Mouse (Mus musculus) heart, embryonic 12.5 days (tissue): ENCODE measurements at regions not wholly inside any gene's neighbourhood (a gene's known extent, or its start where the extent isn't known, plus 50 kb on each side); places are given as distances from the start of the nearest gene placed in this dataset.

ENCODE experiments used
- ATAC-seq: fragments of 200-750 bp; cut with Nextera tagmentation; 2 replicates; pipeline ENCODE4 v1.8.0; 2017; ENCODE audit warnings: moderate TSS enrichment, moderate library complexity; ENCODE audit not compliant: insufficient number of reproducible peaks, low FRiP score
- H3K27ac ChIP-seq: fragments of 300-500 bp; sonication (generic); 2 replicates; pipeline ENCODE4 v1.5.1; 2016; ENCODE audit warnings: mild to moderate bottlenecking, moderate library complexity; ENCODE audit not compliant: poor library complexity, severe bottlenecking
- H3K27me3 ChIP-seq: fragments of 300-500 bp; sonication (generic); replicated peaks from 2 replicates; pipeline ENCODE4 v1.6.1; 2016; ENCODE audit warnings: mild to moderate bottlenecking, moderate library complexity
- H3K36me3 ChIP-seq: fragments of 300-500 bp; sonication (generic); 2 replicates; pipeline ENCODE4 v1.6.1; 2016; ENCODE audit warnings: mild to moderate bottlenecking, moderate library complexity
- H3K4me1 ChIP-seq: fragments of 300-500 bp; sonication (generic); replicated peaks from 2 replicates; pipeline ENCODE4 v1.6.1; 2016; ENCODE audit warnings: mild to moderate bottlenecking
- H3K4me2 ChIP-seq: fragments of 300-500 bp; sonication (generic); 2 replicates; pipeline ENCODE4 v1.6.1; 2016; ENCODE audit warnings: mild to moderate bottlenecking, moderate library complexity
- H3K4me3 ChIP-seq: fragments of 300-500 bp; sonication (generic); 2 replicates; pipeline ENCODE4 v1.5.1; 2016; ENCODE audit warnings: mild to moderate bottlenecking
- H3K9ac ChIP-seq: fragments of 300-500 bp; sonication (generic); 2 replicates; pipeline ENCODE4 v1.6.1; 2016; ENCODE audit warnings: mild to moderate bottlenecking, moderate library complexity
- H3K9me3 ChIP-seq: fragments of 300-500 bp; sonication (generic); replicated peaks from 2 replicates; pipeline ENCODE4 v1.6.1; 2016; ENCODE audit warnings: mild to moderate bottlenecking, moderate library complexity
- WGBS: fragments of 180-500 bp; shearing (Covaris S2); methylation state at CpG from one replicate; pipeline ENCODE4 v1.1.7; 2016; 5-methylcytosine and 5-hydroxymethylcytosine counted together

GRCm38 (mm10) chr5:85954526-85954925 lies 110.9 kb downstream of the Cenpc1 start:
- H3K4me2 ChIP-seq: no peak overlapping the region
- no peak for ATAC-seq
- H3K4me1 ChIP-seq: no peaks in the 10 kb centered on the region
- H3K36me3 ChIP-seq: no peaks in the 10 kb centered on the region
- no peaks in the 10 kb centered on the region for H3K9me3 ChIP-seq
- no peaks in the 10 kb centered on the region for H3K27me3 ChIP-seq
- no peak overlapping the region for H3K27ac ChIP-seq
- no peak overlapping the region for H3K9ac ChIP-seq
- no peak overlapping the region for H3K4me3 ChIP-seq

GRCm38 (mm10) chr5:85936667-85937314 lies 128.6 kb downstream of the Cenpc1 start:
- H3K4me1 ChIP-seq: no peaks in the 10 kb centered on the region
- H3K36me3 ChIP-seq: no peaks in the 10 kb centered on the region
- H3K4me2 ChIP-seq: no peak overlapping the region
- ATAC-seq: no peak
- no peak overlapping the region for H3K4me3 ChIP-seq
- WGBS: 35% methylated on average over 8 of the region's 8 CpGs
- no peak overlapping the region for H3K9ac ChIP-seq
- H3K27me3 ChIP-seq: no peaks in the 10 kb centered on the region
- no peak overlapping the region for H3K27ac ChIP-seq
- no peaks in the 10 kb centered on the region for H3K9me3 ChIP-seq

- Histone ChIP-seq H3K9me3 (no peaks in the 10 kb centered on the region), H3K27ac (no peak overlapping the region), H3K4me3 (no peak overlapping the region), H3K9ac (no peak overlapping the region), H3K4me2 (no peak overlapping the region), H3K27me3 (no peaks in the 10 kb centered on the region), H3K4me1 (no peaks in the 10 kb centered on the region), H3K36me3 (no peaks in the 10 kb centered on the region)
- no peak for ATAC-seq
- 95% methylated on average over 2 of the region's 2 CpGs for WGBS
Observed at GRCm38 (mm10) chr5:85918288-85918687, 147.1 kb downstream of the Cenpc1 start.

GRCm38 (mm10) chr5:85915000-85915399 lies 150.4 kb downstream of the Cenpc1 start:
- no peak overlapping the region for H3K4me2 ChIP-seq
- no peak overlapping the region for H3K4me3 ChIP-seq
- no peaks in the 10 kb centered on the region for H3K4me1 ChIP-seq
- WGBS: 53% methylated on average over 4 of the region's 4 CpGs
- no peak overlapping the region for H3K27ac ChIP-seq
- no peak for ATAC-seq
- no peaks in the 10 kb centered on the region for H3K36me3 ChIP-seq
- H3K9me3 ChIP-seq: no peaks in the 10 kb centered on the region
- H3K27me3 ChIP-seq: no peaks in the 10 kb centered on the region
- no peak overlapping the region for H3K9ac ChIP-seq

GRCm38 (mm10) chr5:85896452-85896851 lies 168.9 kb downstream of the Cenpc1 start:
- Histone ChIP-seq H3K4me3 (no peak overlapping the region), H3K27me3 (no peaks in the 10 kb centered on the region), H3K4me2 (no peak overlapping the region), H3K9me3 (no peaks in the 10 kb centered on the region), H3K36me3 (no peaks in the 10 kb centered on the region), H3K27ac (no peak overlapping the region), H3K9ac (no peak overlapping the region), H3K4me1 (no peaks in the 10 kb centered on the region)
- ATAC-seq: no peak
- WGBS: 79% methylated on average over 6 of the region's 6 CpGs

GRCm38 (mm10) chr5:85895814-85896213 lies 169.6 kb downstream of the Cenpc1 start:
- no peak overlapping the region for H3K27ac ChIP-seq
- H3K4me2 ChIP-seq: no peak overlapping the region
- H3K27me3 ChIP-seq: no peaks in the 10 kb centered on the region
- H3K9me3 ChIP-seq: no peaks in the 10 kb centered on the region
- WGBS: 65% methylated on average over 2 of the region's 2 CpGs
- H3K9ac ChIP-seq: no peak overlapping the region
- no peaks in the 10 kb centered on the region for H3K4me1 ChIP-seq
- no peaks in the 10 kb centered on the region for H3K36me3 ChIP-seq
- H3K4me3 ChIP-seq: no peak overlapping the region
- no peak for ATAC-seq

- Histone ChIP-seq H3K4me2 (no peak overlapping the region), H3K27me3 (no peaks in the 10 kb centered on the region), H3K9ac (no peak overlapping the region), H3K4me1 (0 out of 2 replicates have a peak, but pooled peaks cover 4% of the 10 kb centered on the region), H3K9me3 (no peaks in the 10 kb centered on the region), H3K4me3 (no peak overlapping the region), H3K27ac (no peak overlapping the region), H3K36me3 (no peaks in the 10 kb centered on the region)
- 86% methylated on average over 8 of the region's 8 CpGs for WGBS
- ATAC-seq: no peak
Observed at GRCm38 (mm10) chr5:85870311-85870710, 195.1 kb downstream of the Cenpc1 start.

- 77% methylated on average over 2 of the region's 2 CpGs for WGBS
- Histone ChIP-seq H3K36me3 (no peaks in the 10 kb centered on the region), H3K27ac (no peak overlapping the region)
Observed at GRCm38 (mm10) chr5:85832556-85832955, 232.8 kb downstream of the Cenpc1 start.

GRCm38 (mm10) chr5:85795531-85796197 lies 269.7 kb downstream of the Cenpc1 start:
- ATAC-seq: no peak
- H3K36me3 ChIP-seq: no peaks in the 10 kb centered on the region
- no peak overlapping the region for H3K9ac ChIP-seq
- H3K27ac ChIP-seq: no peak overlapping the region
- peak overlapping the region; percentile 11; the same call in 1 of the 2 replicates for H3K4me2 ChIP-seq
- 38% methylated on average over 14 of the region's 14 CpGs for WGBS
- no peaks in the 10 kb centered on the region for H3K27me3 ChIP-seq
- H3K4me1 ChIP-seq: no peaks in the 10 kb centered on the region
- no peak overlapping the region for H3K4me3 ChIP-seq
- H3K9me3 ChIP-seq: no peaks in the 10 kb centered on the region

More at GRCm38 (mm10) chr5:85832556-85832955, 232.8 kb downstream of the Cenpc1 start:
- H3K9ac ChIP-seq: no peak overlapping the region
- no peak overlapping the region for H3K4me2 ChIP-seq
- ATAC-seq: no peak
- no peaks in the 10 kb centered on the region for H3K9me3 ChIP-seq
- no peaks in the 10 kb centered on the region for H3K4me1 ChIP-seq
- H3K27me3 ChIP-seq: no peaks in the 10 kb centered on the region
- H3K4me3 ChIP-seq: no peak overlapping the region

- Histone ChIP-seq H3K9ac (no peak overlapping the region), H3K27me3 (no peaks in the 10 kb centered on the region), H3K4me1 (no peaks in the 10 kb centered on the region)
Observed at GRCm38 (mm10) chr5:85793148-85793547, 272.2 kb downstream of the Cenpc1 start.

GRCm38 (mm10) chr5:85780730-85781454 lies 284.5 kb downstream of the Cenpc1 start:
- Histone ChIP-seq H3K9ac (no peak overlapping the region), H3K36me3 (no peaks in the 10 kb centered on the region), H3K4me2 (no peak overlapping the region), H3K4me1 (no peaks in the 10 kb centered on the region), H3K27me3 (no peaks in the 10 kb centered on the region), H3K27ac (no peak overlapping the region), H3K9me3 (no peaks in the 10 kb centered on the region), H3K4me3 (no peak overlapping the region)
- no peak for ATAC-seq
- 68% methylated on average over 8 of the region's 8 CpGs for WGBS

More at GRCm38 (mm10) chr5:85793148-85793547, 272.2 kb downstream of the Cenpc1 start:
- ATAC-seq: no peak
- H3K36me3 ChIP-seq: no peaks in the 10 kb centered on the region
- H3K27ac ChIP-seq: no peak overlapping the region
- no peaks in the 10 kb centered on the region for H3K9me3 ChIP-seq
- no peak overlapping the region for H3K4me2 ChIP-seq
- WGBS: 76% methylated on average over 4 of the region's 4 CpGs
- H3K4me3 ChIP-seq: no peak overlapping the region
